Mouse (Mus musculus): ENCODE measurements around the gene Disc1. TPM values are rescaled to one million over a fixed set of nuclear protein-coding genes. Genes with fewer than 3 reads are reported as not detected.

The Disc1 gene
- polyA plus RNA-seq, 1 experiment from 2014 or later = 2.3 TPM

DNA sequence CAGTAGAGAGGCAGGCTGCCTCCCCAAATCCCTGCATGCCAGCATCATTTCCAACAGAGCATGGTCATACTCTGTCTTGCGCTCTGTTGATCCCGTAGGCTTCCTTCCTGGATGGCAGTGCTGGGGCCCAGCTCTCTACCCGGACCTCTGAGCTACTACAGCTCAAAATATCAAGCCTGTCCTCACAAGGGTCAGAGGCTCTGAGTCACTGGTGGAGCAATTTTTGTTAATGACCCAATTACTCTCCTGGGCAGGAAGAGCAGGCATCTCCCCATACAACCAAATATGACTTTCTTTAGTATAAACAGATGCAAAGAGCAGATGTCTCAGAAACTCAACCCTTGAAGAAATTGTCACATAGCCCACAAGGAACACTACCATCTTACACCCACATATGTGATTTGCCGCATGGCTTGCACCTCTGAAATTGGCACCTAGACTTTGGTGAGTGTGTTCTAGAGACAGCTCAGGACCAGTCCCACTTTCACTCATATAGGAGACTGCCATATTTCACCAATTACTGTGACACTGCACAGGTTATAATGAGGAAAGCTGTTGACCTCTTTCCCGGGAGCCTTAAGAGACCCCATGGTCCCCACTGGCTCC, 176.6 kb downstream of the Disc1 start:
- Histone ChIP-seq H3K27ac (replicated peaks) (no peak overlapping the region), H3K27me3 (peaks cover 33% of the 10 kb centered on the region), H3K9ac (replicated peaks) (no peak overlapping the region), H3K36me3 (no peaks in the 10 kb centered on the region), H3K4me1 (peaks cover 20% of the 10 kb centered on the region), H3K4me3 (no peak overlapping the region), H3K4me2 (replicated peaks) (no peak overlapping the region), H3K9me3 (no peaks in the 10 kb centered on the region)
- ATAC-seq (ENCODE audit: low FRiP score, low read depth) = no peak
- WGBS = 89% methylated on average over 5 of the region's 5 CpGs

DNA sequence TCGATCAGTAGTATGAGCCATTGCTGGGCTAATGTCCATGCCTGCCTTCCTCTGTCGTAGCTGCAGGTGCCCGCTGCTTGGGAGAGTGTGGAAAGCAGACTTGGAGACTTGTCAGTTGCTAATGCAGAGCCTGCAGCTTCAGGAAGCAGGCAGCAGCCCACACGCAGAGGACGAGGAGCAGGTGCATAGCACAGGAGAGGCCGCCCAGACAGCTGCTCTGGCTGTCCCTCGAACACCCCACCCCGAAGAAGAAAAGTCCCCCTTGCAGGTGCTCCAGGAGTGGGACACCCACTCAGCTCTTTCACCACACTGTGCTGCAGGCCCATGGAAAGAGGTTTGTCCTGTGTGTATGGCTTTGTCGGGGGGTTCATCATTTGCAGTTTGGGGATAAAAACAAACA, 178.7 kb downstream of the Disc1 start:
- Histone ChIP-seq H3K9ac (replicated peaks) (no peak overlapping the region), H3K27ac (replicated peaks) (no peak overlapping the region), H3K9me3 (no peaks in the 10 kb centered on the region), H3K27me3 (peaks cover 38% of the 10 kb centered on the region), H3K4me3 (no peak overlapping the region), H3K4me1 (peaks cover 16% of the 10 kb centered on the region), H3K4me2 (replicated peaks) (no peak overlapping the region), H3K36me3 (no peaks in the 10 kb centered on the region)
- no peak for ATAC-seq (ENCODE audit: low FRiP score, low read depth)
- 67% methylated on average over 9 of the region's 9 CpGs for WGBS

DNA sequence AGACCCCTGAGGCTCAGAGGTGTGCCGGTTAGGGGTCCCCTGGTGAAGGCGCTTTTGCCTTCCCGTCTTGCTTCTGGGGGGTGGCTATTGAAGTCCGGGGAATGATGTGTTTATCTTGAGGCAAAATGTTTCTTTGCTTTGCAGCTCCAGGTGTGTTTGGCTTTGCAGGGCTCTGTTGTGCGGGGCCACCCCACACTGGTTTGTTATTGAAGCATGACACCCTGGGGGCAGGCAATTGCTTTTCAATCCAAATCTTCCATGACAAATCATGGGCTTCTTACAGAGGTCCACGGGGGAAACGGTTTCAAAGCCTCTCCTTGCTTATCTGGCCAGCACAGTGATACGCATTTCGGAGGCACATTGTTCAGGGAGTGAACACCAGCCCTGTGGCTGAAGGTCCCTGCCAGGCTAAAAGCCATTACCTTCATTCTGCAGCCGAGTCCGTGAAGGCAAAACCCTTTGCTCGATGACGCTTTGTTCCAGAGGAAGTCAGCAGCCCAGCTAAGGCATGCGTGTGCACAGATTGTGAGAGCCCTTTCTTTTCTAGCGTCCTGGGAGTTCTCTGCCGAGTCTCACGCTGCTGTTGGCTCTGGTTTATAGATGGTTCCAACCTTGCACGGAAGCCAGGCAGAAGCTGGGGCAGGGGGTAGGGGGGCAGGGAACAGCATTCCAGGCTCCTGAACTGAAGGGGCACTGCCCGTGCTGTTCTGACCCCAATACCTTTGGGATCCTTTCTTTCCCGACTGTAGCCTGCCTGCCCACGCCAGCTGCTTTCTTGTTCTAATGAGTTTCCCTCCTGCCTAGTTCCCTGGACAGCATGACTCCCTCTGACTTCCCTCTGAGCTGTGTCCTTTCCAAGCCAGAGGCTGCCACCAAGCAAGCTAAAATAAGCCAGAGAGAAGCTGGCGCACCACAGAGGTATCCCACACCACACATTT, 182.2 kb downstream of the Disc1 start:
- peak; percentile 76 for ATAC-seq (ENCODE audit: low FRiP score, low read depth)
- WGBS = 9% methylated on average over 22 of the region's 22 CpGs
- H3K9ac ChIP-seq (replicated peaks) = peak overlapping the region; percentile 37
- peak overlapping the region; percentile 48 for H3K4me2 ChIP-seq (replicated peaks)
- H3K36me3 ChIP-seq = no peaks in the 10 kb centered on the region
- no peaks in the 10 kb centered on the region for H3K9me3 ChIP-seq
- H3K4me3 ChIP-seq = peak overlapping the region; percentile 16
- peaks cover 53% of the 10 kb centered on the region for H3K27me3 ChIP-seq
- peak overlapping the region; percentile 78 for H3K27ac ChIP-seq (replicated peaks)
- H3K4me1 ChIP-seq = peaks cover 33% of the 10 kb centered on the region

DNA sequence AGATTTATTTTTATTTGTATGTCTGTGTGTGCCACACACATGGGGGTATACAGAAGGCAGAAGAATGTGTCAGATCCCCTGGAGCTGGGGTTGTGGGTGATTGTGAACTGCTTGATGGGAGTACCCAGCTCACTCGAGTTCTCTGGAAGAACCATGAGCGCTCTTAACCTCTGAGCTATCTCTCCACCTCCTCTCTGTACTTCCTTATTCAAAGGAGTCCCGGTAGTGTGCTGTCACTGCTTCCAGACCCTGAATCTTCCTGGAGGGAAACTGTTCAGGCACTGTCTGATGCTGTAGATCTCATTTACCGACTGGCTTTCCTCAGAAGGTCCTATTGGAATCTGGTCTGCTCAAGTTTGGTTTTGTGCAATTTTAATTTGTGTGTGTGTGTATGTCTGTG, 186.8 kb downstream of the Disc1 start:
- Histone ChIP-seq H3K9me3 (no peaks in the 10 kb centered on the region), H3K9ac (replicated peaks) (no peak overlapping the region), H3K27ac (replicated peaks) (no peak overlapping the region), H3K27me3 (peaks cover 57% of the 10 kb centered on the region), H3K4me3 (no peak overlapping the region), H3K4me1 (peaks cover 35% of the 10 kb centered on the region), H3K36me3 (no peaks in the 10 kb centered on the region), H3K4me2 (replicated peaks) (no peak overlapping the region)
- no peak for ATAC-seq (ENCODE audit: low FRiP score, low read depth)
- WGBS = 69% methylated on average over 4 of the region's 4 CpGs

DNA sequence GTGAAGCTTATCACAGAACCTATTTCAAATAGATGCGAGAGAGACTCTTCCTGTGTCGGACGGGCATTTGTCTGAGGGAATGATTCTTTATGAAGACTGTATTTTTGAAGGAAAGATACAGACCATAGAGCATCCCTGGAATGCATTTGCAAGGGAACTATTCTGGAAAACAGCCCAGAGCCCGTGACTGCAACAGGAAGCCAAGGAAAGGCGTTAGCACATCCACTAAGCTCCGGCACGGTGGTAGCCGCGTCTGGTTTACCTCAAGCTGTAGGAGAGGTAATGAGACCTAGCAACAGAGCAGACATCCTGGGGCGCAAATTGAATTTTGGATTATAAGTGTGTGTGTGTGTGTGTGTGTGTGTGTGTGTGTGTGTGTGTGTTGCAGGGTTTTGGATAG, 188.4 kb downstream of the Disc1 start:
- H3K9me3 ChIP-seq = no peaks in the 10 kb centered on the region
- H3K4me3 ChIP-seq = no peak overlapping the region
- 56% methylated on average over 10 of the region's 10 CpGs for WGBS
- peaks cover 29% of the 10 kb centered on the region for H3K4me1 ChIP-seq
- no peak for ATAC-seq (ENCODE audit: low FRiP score, low read depth)
- no peak overlapping the region for H3K4me2 ChIP-seq (replicated peaks)
- no peak overlapping the region for H3K27ac ChIP-seq (replicated peaks)
- H3K27me3 ChIP-seq = peaks cover 55% of the 10 kb centered on the region
- no peak overlapping the region for H3K9ac ChIP-seq (replicated peaks)
- no peaks in the 10 kb centered on the region for H3K36me3 ChIP-seq

DNA sequence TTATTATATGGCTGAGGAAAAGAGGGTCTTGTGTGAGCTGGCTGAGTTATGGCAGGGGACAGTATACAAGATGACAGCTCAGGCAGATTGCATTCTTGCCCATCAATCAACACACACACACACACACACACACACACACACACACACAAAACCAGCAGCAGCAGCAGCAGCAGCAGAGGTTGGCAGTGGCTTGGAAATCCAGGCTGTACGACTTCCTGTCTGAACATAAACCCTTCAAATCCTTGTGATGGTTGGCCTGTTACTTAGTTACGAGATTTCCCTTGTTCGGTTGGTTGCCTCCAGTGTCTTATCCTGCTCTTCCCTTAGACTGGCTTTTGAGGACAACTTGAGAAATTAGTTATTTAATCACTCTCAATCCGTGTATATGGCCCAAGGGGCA, 188.9 kb downstream of the Disc1 start:
- Histone ChIP-seq H3K27me3 (peaks cover 50% of the 10 kb centered on the region), H3K9me3 (no peaks in the 10 kb centered on the region), H3K36me3 (no peaks in the 10 kb centered on the region), H3K9ac (replicated peaks) (no peak overlapping the region), H3K27ac (replicated peaks) (no peak overlapping the region), H3K4me1 (peaks cover 31% of the 10 kb centered on the region), H3K4me3 (no peak overlapping the region), H3K4me2 (replicated peaks) (no peak overlapping the region)
- 47% methylated on average over 4 of the region's 4 CpGs for WGBS
- no peak for ATAC-seq (ENCODE audit: low FRiP score, low read depth)

DNA sequence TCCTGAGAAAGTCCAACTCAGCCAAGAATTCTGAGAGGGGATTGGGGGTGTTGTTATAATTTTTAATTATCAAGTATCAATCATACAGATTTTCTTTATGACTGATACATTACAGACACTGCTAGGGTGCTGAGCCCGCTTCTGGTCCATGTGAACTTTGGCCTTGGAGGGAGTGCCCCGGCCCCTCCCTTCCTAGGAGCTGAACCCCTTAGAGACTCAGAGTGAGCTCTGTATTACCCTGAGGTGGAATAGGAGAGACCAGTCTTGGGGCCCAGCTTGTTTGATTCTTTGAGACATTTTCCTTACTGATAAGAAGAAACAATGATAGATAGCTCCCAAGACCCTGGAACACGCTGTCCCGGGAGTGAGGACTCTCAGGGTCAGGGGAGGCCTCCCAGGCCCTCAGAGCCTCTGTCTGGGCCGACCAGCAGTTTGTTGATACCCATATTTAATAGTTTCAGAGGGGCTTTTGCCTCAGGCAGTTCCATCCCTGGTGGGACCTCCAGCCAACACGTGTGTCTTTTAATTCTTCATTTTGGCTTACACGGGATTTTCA, 192.8 kb downstream of the Disc1 start:
- no peak overlapping the region for H3K9ac ChIP-seq (replicated peaks)

DNA sequence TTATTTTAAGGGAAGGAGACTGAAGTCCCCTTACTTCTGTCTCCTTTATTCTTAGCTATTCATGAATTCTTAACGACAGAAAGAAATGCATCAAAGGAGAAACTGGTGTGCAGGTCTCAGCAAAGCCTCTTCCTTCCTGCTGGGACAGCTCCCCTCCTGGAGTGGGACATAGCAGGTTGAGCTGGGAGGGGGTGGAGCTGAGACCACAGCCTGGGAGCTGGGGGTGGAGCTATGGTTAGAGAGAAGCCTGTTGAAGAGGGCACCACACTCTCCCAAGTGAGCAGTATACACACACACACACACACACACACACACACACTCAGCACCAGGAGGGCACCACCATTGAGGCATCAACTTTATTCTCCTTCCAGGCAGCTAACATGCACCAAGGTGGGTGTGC, 193.4 kb downstream of the Disc1 start:
- 0% methylated on average over 1 of the region's 1 CpGs for WGBS

More for the DNA sequence above, 192.8 kb downstream of the Disc1 start:
- Histone ChIP-seq H3K27ac (replicated peaks) (no peak overlapping the region), H3K4me1 (peaks cover 7% of the 10 kb centered on the region), H3K27me3 (peaks cover 40% of the 10 kb centered on the region), H3K4me2 (replicated peaks) (no peak overlapping the region), H3K36me3 (no peaks in the 10 kb centered on the region), H3K9me3 (no peaks in the 10 kb centered on the region), H3K4me3 (no peak overlapping the region)
- 47% methylated on average over 7 of the region's 7 CpGs for WGBS
- no peak for ATAC-seq (ENCODE audit: low FRiP score, low read depth)

DNA sequence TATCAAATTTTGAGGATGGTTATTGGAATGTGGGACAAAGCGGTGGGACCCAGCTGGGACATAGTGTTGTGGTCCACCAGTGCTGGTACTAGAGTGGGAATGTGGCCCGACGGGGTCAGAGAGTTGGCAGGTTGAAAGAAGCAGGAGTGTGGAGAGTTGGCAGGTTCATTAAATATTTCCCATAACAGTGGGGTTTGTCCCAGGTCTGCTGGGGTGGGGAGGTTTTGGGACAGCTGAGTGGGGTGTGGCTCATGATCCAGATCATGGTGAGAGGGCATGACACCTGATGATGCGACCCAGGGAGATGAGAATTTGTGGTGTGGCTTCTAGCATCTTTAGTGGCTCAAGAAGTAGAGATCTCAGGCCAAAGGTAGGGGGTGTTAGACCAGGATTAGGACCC, 199.0 kb downstream of the Disc1 start:
- no peak overlapping the region for H3K4me2 ChIP-seq (replicated peaks)
- no peak overlapping the region for H3K4me3 ChIP-seq
- H3K27ac ChIP-seq (replicated peaks) = peak overlapping the region; percentile 95; the same call in 1 of the 2 replicates
- H3K9ac ChIP-seq (replicated peaks) = no peak overlapping the region
- no peak for ATAC-seq (ENCODE audit: low FRiP score, low read depth)
- H3K4me1 ChIP-seq = peaks cover 27% of the 10 kb centered on the region
- H3K27me3 ChIP-seq = peaks cover 13% of the 10 kb centered on the region
- no peaks in the 10 kb centered on the region for H3K36me3 ChIP-seq
- H3K9me3 ChIP-seq = no peaks in the 10 kb centered on the region
- WGBS = 95% methylated on average over 4 of the region's 4 CpGs

More for the DNA sequence above, 193.4 kb downstream of the Disc1 start:
- Histone ChIP-seq H3K27ac (replicated peaks) (no peak overlapping the region), H3K27me3 (peaks cover 40% of the 10 kb centered on the region), H3K9me3 (no peaks in the 10 kb centered on the region), H3K4me2 (replicated peaks) (no peak overlapping the region), H3K9ac (replicated peaks) (no peak overlapping the region), H3K36me3 (no peaks in the 10 kb centered on the region), H3K4me1 (peaks cover 7% of the 10 kb centered on the region), H3K4me3 (no peak overlapping the region)
- ATAC-seq (ENCODE audit: low FRiP score, low read depth) = 0 out of 2 replicates have a peak, but pooled peaks have one; percentile 23

DNA sequence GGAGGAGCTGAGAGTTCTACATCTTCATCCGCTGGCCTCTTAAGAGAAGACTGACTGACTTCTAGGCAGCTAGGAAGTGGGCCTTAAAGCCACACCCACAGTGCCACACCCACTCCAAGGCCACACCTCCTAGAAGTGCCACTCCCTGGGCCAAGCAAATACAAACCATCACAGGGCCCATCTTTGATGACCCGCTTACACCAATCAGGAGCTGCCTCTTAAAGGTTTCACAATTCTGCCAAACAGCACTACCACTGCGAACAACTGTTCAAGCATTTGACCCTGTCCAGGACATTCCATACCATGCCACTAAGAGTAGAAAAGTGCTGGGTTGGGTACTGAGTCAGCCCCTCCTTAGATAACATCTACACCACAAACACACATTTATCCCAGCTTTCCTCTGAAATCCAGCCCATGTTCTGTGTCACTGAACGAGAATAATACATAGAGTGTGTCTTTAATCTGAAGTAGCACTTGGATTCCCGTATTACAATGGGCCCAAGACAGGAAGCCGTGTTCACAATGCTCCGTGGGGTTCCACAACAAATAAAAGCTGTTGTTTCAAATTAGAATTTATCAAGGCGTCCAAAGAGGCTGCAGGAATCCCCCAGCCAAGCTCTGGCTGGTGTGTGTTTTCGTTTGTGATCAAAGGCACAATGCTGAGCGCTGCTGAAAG, 199.6 kb downstream of the Disc1 start:
- ATAC-seq (ENCODE audit: low FRiP score, low read depth) = peak; percentile 9; the same call in 1 of the 2 replicates
- H3K4me3 ChIP-seq = peak overlapping the region; percentile 36
- H3K4me2 ChIP-seq (replicated peaks) = peak overlapping the region; percentile 57
- peaks cover 13% of the 10 kb centered on the region for H3K27me3 ChIP-seq
- peaks cover 27% of the 10 kb centered on the region for H3K4me1 ChIP-seq
- H3K27ac ChIP-seq (replicated peaks) = peak overlapping the region; percentile 95
- 26% methylated on average over 10 of the region's 10 CpGs for WGBS
- H3K36me3 ChIP-seq = no peaks in the 10 kb centered on the region
- H3K9ac ChIP-seq (replicated peaks) = peak overlapping the region; percentile 49
- H3K9me3 ChIP-seq = no peaks in the 10 kb centered on the region

DNA sequence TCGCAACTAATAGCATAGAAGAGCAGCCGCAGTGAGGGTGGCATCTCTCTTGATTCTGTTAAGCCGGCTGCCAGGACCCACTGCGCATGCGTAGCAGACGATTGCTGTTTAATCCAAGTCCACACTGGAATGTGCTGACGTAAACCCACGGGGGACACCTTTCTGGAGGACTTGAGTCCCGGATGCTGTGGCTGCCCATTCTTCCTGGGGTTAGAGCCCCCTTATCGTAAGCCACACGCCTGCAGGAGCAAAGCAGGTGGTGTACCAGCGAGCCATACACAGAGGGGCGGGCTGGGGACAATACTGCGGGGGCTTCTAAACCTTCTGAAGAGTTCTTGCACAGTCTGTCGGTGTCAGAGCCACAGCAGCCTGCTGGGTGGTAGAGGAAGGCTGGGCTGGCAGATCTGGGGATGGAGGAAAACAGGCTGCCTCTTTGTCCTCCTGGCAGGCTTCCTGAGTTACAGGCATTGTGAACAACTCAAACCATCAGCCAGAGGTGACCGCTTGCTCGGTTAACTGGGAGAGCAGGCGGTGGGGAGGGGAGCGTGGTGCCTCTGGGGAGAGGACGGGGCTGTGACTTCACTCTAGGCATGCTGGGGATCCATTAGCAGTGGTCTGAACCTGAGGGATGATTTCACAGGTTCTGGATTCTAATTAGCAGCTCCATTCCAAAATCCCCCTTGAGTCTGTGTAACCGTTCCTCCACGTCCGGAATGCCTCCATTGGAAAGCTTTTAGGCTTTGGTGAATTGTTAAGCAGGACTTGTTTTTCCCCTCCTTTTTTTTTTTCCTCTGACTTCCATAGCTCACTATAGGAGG, 200.4 kb downstream of the Disc1 start:
- H3K27ac ChIP-seq (replicated peaks) = peak overlapping the region; percentile 95
- WGBS = 6% methylated on average over 23 of the region's 23 CpGs
- H3K36me3 ChIP-seq = no peaks in the 10 kb centered on the region
- peak overlapping the region; percentile 49 for H3K9ac ChIP-seq (replicated peaks)
- peak overlapping the region; percentile 36 for H3K4me3 ChIP-seq
- H3K27me3 ChIP-seq = peaks cover 13% of the 10 kb centered on the region
- H3K4me2 ChIP-seq (replicated peaks) = peak overlapping the region; percentile 57
- H3K9me3 ChIP-seq = no peaks in the 10 kb centered on the region
- peaks cover 27% of the 10 kb centered on the region for H3K4me1 ChIP-seq
- ATAC-seq (ENCODE audit: low FRiP score, low read depth) = peak; percentile 84
